Mouse (Mus musculus) cerebellum, adult (tissue): ENCODE results near the gene 2010111I01Rik.
A peak's percentile ranks its signal among the peaks of the same experiment; 100 is the strongest.

ENCODE experiments used
- ATAC-seq: cut with Nextera tagmentation; 2 replicates; pipeline ENCODE4 v1.9.2; 2017; ENCODE audit warnings: mild to moderate bottlenecking, moderate library complexity, mixed read lengths; ENCODE audit not compliant: insufficient number of reproducible peaks, low FRiP score, low TSS enrichment

2010111I01Rik gene

DNA sequence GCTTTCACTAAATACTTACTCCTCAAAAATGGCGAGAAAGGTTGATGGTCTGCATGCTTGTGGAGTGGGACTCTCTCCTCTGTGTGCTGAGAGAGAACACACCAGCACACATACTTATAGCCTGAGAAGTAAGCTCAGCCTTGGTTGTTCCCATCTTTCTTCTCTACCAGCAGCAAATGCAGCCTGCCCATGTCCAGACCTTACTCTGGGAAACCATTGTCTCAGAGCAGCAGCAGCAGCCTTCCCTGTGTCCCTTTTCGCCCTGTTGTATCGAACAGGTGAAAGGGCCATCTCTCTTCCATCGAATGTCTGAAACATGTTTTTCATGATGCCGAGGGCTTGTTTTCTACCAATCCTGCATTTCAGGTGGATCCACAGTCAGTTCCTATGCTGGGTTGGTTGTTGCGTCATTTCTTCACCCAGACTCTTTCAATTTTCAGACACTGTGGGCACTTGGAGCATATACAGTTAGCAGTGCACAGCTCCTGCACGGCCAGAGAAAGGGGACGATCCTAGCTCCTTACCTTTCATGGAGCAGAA lies 285.8 kb downstream of the 2010111I01Rik start:
- no peak for ATAC-seq

DNA sequence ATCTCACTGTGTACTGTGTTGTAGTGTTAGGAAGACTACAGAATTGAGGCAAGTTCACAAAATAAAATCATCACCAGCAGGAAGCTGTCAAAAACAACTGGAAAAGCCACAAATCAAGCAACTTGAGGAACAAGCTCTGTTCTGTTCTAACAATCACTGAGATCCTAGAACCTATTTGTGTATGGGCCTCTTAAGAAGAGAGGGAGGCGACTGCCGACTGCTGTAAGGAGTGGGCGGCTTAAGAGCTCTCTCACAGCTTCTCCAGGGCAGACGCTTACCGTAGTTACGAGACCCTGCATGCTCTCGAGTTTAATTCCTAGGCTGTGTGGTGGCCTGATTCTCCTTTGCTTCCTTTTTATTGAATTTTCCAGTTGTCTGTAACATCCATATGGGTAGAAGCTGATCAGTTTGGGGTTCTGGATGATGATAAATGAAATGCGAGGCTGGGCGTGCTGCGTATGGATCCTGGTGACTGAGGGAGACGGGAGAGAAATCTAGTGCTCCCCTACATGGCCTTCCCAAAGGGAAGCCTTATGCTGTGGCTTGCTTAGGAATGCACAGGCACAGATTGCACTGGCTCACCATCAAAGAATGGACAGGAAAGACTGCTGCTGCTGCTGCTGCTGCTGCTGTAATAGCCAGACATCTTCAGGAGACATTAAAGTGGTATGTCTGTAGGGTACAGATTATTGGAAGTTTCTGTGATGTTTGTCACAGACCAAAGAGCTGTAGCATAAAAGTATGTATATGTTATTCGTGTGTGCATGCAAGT lies 286.6 kb downstream of the 2010111I01Rik start:
- ATAC-seq: no peak

DNA sequence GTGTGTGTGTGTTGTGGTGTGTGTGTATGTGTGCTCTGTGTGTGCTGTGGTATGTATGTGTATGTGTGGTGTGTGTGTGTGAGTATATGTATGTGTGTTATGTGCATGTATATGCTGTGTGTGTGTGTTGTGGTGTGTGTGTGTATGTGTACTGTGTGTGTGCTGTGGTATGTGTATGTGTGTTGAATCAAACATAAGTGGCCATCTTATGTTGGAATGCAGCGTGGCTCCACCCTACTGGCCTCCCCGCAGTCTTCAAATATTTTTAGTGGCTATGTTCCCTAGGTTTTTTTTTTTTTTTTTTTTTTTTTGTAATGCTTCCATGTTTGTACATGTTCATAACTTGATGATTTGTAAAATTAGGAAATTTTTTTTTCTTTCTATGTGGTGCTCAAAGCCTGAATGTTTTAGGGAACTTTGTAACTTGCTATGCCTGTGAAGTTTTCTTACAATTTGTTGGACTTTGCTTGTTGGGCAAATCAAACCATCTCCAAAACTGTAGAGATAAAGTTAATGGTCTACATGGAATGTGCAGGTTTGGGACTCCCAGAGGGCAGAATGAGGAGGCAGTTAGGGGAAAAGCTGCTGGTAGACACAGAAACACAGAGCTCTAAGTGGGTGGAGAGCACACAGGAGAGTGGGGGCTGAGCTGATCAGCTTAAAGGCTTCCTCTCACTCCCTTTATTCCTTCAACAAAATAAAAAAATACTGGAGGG lies 287.8 kb downstream of the 2010111I01Rik start:
- ATAC-seq: no peak

DNA sequence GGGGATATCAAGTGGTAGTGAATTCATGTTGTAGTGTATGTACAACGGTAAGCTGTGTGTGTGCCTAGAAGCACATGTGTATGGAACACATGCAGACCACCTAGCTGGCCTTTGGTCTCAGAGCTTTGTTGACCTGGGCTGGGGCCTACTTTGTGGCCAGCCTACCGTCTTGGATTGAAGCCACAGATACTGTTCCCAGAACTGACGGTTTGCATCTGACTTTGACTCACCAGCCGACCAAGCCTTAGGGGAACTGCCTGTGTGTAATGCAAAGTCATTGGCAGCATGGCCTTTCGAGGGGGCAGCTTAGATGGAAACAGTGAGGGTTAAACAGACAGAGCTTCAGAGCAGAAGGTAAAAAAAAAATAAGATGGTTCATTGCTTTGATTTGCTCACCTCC lies 288.5 kb downstream of the 2010111I01Rik start:
- ATAC-seq: no peak

DNA sequence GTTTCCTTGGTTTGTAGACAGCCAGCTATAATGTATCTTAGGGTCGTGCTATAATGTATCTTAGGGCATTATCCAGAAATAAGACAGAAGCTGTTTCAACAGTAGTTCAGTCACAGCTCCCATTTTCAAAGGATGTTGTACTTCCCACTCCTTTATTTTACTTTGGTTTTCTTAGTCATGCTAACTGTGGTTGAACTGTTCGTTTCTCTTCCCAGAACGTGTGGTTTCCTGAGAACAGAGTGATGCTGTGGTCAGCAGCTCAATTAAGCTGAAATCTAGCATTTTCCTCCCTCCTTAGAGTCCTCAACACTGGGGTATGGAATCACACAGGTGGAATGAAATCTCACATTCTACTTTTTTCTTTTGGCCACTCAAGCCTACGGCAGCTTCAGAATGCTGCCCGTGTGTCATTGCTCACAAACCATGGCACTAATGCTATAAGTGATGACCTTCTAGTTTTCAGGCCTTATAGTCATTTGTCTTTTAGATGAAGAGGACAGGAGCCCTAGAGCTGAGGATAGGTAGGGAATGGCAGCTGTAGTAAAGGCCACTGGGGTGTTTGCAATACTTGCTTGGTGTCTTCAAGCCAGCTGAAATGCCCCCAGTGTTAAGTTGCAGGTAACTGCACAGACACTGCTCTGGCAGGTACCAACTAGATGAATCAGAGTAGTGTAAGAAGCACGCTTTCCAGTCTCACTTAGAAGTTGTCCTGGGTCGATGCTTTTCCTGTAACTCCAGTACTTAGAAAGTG lies 289.4 kb downstream of the 2010111I01Rik start:
- no peak for ATAC-seq

DNA sequence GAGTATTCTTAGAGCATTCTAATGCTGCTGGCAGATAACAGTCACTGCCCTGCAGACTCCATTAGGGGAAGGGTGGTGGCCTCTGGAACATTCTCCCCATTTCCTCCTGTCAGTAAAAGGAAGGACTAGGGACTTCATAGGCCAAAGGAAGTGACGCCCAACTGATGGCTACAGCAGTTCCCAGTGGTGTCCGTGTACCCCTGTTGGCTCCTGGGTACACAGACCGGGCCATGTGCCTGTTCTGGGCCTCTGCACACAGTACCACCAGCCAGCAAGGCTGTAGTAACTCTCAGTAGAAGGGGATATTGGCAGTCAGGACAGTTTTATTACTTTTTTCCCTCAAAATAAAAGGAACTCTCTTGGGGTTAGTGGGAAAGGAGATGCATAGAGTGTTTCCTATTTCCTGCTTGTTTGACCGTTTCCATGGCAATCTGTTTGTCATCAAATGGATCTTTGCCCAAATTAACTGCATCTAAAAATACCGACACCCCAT lies 290.9 kb downstream of the 2010111I01Rik start:
- ATAC-seq: no peak

DNA sequence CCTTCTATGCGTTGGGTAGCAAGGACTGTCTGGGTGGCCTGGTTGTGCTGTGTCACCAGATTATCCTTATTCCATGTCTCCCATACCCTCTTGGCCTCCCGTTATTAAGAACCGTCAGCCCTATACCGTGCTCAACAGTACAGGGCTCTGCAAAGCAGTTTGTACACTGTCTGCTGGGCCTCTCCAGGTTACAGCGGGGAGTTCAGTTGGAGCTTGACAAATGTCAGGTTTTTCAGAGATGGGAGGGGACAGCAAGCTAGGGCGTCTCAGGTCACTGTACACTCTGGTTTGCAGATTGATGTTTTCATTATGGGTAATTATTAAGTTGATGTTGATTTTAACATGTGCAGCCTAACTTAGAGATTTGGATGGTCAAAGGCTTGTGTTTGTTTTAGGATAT lies 291.5 kb downstream of the 2010111I01Rik start:
- no peak for ATAC-seq

DNA sequence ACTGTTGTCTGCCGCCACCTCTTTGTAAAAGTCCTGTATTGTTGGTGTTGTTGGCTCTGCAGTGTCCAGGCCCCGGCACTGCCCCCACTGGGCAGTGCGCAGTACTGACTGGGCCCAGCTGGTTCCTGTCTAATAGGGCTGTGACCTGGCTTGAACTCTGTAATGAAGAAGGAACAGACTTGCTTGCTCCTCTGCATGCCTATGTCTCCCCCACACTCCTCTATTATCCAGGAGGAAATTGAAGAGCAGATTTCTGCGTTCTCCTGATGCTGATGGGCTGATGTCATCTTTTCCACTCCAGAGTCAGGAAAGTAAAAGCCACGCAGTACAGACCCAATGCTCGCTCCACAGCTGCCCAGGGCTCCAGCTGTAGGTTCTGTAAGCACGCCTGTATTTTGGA lies 292.1 kb downstream of the 2010111I01Rik start:
- ATAC-seq: no peak

DNA sequence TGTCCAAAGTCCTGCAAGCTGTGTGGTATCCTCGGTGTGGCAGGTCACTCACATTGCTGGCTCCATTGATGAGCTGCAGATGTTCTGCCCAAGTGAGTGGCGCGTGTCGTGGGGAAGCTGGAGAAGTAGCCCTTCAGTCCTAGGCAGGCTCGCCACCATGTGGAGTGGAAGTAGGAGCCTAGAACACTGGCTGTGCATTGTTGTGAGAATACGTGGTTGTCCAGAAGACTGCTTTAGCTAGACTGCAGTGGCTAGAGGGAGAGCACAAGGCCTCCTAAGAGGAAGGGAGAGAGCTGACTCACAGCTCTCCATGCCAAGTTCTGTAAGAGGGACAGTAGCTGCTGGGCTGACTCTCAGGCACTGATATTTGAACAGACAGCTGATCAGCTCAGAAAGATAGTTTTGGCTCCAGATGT lies 293.5 kb downstream of the 2010111I01Rik start:
- ATAC-seq: no peak

DNA sequence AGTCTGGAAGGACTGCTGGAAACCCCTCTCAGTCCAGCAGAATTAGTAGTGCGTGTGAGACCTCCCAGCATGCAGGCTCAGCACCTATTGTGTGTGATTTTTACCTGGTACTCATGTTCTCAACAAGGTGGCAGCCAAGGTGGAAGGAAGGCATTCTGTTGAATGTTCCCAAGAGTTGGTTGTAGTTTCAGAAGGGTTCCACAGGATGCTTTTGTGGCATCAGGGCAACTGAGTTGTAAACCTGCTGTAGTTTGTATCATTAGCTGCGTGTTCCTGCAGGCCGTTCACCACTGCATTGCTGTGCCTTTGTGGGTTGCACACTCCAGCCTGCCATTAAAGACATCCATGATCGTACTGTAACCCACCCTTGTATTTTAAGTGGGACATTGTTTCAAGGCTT lies 294.0 kb downstream of the 2010111I01Rik start:
- ATAC-seq: no peak

DNA sequence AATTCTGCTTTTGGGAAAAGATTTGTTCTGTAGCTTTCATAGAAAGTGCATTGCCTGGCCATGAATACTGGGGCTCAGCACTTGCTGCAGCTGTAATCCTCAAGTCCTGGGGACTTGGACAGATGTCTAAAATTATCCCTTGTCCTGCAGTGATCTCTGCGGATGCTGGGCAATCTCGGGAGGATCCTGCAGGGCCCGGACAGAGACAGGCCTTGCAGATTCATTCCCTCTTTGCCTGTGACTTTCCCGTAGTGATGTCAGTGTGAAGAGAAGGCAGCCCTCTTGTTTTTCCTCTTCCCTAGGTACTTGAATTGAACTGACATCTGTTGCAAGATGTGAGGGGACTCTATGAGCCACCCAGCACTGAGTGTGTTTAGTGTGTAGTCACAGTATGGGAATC lies 295.4 kb downstream of the 2010111I01Rik start:
- ATAC-seq: no peak

DNA sequence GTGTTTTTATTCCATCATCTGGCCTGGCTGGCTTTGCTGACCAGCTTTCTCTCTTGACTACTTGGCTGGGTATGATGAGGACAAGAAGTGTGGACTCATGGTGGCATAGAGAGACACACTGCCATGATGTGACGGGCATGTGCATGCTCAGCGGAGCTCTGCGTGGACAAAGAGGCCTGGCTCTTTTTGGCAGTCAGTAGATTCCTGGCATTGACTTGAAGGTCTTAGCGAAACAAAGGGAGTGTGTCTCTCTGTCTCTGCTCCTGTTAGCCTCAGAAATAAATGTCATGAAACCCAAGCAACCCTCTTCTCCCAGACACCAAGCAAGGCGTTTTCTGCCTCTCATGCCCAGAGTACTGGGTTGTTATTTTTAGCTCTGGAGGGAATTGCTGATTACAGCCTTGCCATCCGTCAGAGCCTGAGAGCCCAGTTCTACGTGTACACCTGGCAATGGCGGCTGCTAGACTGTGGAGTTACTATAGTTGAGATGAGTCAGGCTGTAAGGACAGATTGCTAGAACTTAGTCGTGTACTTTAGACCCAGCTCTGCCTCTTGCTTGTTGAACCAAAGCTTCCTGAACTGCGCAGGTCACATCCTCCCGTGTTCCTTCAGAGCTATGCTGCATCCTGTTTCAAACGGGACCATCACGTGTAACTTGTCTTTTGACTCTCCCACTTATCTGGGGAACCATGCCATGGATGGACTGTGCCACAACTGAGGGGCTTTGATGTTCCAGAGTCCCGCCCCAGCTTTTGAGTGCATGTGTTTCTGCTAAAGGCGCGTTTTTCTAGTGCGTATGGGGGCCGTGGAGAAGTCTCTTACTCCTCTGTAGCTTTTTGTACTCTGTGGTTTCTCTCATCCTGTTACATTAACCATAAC lies 296.3 kb downstream of the 2010111I01Rik start:
- peak; percentile 45; the same call in 1 of the 2 replicates for ATAC-seq

DNA sequence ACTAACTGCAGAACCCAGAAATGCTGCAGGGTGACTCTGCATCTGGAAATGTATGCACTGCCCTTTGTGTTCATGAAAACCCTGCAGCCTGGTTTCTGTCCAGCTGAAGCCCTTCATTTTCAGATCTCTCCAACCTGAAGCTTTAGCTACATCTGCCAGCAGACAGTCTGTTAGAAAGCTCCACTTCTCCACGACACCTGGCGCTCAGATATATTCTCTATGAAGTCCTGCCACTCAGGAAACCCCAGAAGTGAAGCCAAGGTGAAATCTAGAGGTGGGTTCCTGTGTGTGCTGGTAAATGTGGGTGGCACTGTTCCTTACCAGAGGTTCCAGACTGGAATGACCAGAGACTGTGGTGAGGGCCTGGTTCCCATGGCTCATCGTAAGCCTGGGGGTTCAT lies 297.0 kb downstream of the 2010111I01Rik start:
- ATAC-seq: no peak

DNA sequence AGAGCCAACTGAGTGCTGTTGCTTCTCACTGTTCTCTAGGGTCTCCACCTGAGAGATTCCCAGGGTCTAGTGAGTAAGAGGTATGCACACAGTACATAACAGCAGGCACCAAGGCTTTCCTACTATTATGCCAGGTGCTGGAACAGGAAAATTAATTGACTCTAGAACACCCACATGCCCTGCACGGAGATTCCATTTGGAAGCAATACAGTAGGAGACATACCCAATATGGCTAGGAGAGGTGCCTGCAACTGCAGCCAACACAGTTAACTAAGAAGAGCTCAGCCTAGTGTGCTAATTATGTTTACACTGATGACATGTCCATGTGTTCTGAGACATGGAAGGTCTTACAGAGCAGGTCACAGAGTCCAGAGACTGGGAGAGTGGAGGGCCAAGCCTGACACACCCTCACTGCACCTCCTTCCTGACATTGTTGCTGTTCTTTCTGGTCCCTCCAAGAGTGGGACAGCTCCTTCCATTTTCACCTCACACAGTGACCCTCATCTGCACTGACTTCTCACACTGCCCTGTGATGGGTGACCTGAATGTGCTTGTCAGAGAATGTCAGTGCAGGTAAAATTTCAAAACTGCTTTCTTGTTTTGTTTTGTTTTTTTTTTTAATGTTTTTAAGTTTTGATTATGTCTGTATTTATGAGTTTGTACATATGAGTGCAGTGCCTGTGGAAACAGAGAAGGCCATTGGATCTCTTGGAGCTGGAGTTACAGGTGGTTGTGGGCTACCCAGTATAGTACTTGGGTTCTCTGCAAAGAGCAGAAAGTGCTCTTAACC lies 297.7 kb downstream of the 2010111I01Rik start:
- ATAC-seq: no peak

DNA sequence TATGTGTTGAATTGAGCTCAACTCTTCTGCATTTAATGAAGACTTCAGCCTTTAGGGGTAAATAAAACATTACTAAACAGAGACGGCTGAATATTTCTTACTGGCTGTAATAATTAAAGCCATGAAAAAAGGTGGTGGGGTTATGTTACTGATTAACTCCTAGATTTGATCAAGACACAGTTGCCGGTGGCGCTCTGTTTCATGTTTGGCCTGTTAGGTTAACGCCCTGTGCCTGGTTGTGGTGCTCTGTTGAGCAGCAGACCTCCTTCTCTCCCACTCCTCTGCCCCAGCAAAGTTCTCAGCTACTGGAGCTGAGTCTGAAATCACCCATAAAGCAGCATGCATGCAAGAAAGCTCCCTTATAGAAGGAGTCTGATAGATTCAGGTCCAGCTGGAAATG lies 303.7 kb downstream of the 2010111I01Rik start:
- ATAC-seq: no peak

DNA sequence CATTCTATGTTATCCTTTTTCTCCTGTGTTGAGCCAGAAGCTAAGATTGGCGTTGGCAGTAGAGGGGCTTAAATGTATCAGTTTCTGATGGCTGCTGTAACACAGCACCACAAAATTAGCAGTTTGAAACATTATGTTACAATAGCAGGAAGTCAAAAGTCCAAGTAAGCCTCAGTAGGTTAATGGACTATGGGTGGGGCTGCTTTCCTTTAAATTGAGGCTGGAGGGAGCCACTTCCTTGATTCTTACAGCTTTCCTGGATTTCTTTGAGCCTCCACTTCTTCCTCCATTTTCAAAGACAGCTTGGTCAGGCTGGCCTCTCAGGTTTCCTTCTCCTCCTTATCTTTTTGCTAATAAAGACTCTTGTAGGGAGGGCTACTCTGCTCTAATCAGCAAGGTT lies 304.1 kb downstream of the 2010111I01Rik start:
- no peak for ATAC-seq

DNA sequence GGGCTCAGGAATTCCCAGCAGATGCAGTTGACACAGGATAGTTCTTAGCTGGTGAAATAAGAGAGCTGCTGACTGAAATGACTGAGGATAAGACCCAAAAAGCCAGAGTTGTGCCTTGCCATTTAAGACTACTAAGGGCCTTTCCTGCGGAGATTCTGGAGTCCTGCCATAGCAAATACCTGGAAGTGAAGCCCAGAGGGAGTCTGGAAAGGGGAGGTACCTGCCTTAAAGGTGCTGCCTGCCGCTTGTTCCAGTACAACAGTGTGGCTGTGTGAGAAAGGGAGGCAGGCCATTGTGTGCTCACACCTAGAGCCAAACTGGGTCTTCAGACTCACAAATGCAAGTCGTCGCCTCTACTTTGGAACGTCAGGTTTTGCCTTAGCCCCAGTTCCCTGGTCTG lies 305.5 kb downstream of the 2010111I01Rik start:
- ATAC-seq: no peak

DNA sequence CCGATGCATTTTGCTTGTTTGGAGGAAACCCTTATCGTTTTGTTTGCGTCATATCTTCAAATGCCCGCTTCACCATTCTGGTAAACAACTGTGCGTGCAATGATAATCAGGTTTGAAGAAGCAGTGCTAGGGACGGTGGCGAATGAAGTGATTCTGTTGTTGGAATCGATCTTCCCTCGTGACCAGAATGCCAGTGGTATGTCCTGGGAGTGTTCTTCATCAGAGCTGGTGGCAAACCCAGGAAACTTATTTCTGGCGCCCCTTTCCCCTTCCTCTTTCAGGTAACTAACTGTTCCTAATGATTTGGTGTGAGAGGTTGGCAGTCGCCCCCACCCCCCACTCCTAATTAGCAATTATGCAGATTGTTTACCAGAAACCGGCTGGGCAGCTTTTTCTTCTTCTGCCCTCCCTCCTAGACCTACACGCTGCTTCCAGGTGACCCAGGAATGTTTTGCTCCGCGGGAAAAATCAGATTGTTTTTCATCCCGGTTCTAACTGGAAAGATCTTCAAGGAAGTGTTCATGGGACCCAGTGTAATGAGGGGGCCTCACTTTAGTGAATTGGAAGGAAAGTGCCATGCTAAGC lies 307.4 kb downstream of the 2010111I01Rik start:
- ATAC-seq: no peak
